Mouse (Mus musculus) ES-Bruce4 (cell line): ENCODE measurements around the gene Tubb2b. TPM values are rescaled to one million over a fixed set of nuclear protein-coding genes. Genes with fewer than 3 reads are reported as not detected.
A peak's percentile ranks its signal among the peaks of the same experiment; 100 is the strongest.

Experiments used
- H3K27ac ChIP-seq: 2 replicates; pipeline ENCODE4 v1.5.1; 2012; ENCODE audit warnings: low read length, inconsistent platforms; ENCODE audit not compliant: insufficient read depth
- H3K27me3 ChIP-seq: 2 replicates; pipeline ENCODE4 v1.6.1; 2012; ENCODE audit warnings: mild to moderate bottlenecking, low read length, inconsistent platforms; ENCODE audit not compliant: control insufficient read depth, poor library complexity, insufficient read depth, severe bottlenecking
- H3K36me3 ChIP-seq: 2 replicates; pipeline ENCODE4 v1.6.1; 2012; ENCODE audit warnings: inconsistent platforms, mild to moderate bottlenecking, low read length, moderate library complexity; ENCODE audit not compliant: control insufficient read depth, poor library complexity, insufficient read depth, severe bottlenecking
- H3K4me1 ChIP-seq: one replicate; pipeline ENCODE4 v1.8.1; 2011; ENCODE audit warnings: low read length; ENCODE audit not compliant: control insufficient read depth, insufficient read depth
- H3K4me3 ChIP-seq: 2 replicates; pipeline ENCODE4 v1.5.1; 2011; ENCODE audit warnings: low read depth, mild to moderate bottlenecking, low read length
- H3K9ac ChIP-seq: 2 replicates; pipeline ENCODE4 v1.6.1; 2012; ENCODE audit warnings: low read depth, mild to moderate bottlenecking, inconsistent platforms; ENCODE audit not compliant: poor library complexity, severe bottlenecking
- H3K9me3 ChIP-seq: replicated peaks from 2 replicates; pipeline ENCODE4 v1.6.1; 2012; ENCODE audit warnings: mild to moderate bottlenecking, low read length, inconsistent platforms; ENCODE audit not compliant: control insufficient read depth, poor library complexity, insufficient read depth, severe bottlenecking
- CTCF ChIP-seq: IDR thresholded peaks from one replicate; pipeline ENCODE4 v1.8.1; 2011; ENCODE audit warnings: low read depth, low read length
- EP300 ChIP-seq: IDR thresholded peaks from 2 replicates; pipeline ENCODE4 v1.6.1; 2011; ENCODE audit warnings: low read depth, low read length; ENCODE audit not compliant: insufficient read depth
- POLR2A ChIP-seq: IDR thresholded peaks from one replicate; pipeline ENCODE4 v1.8.1; 2011; ENCODE audit warnings: low read length; ENCODE audit not compliant: insufficient read depth
- polyA plus RNA-seq: library from polyadenylated mRNA; stranded (reverse); fragments of >200 nt; gene quantifications from 2 replicates; pipeline ENCODE4 v1.2.4, GENCODE M21; 2011; ENCODE audit warnings: low read depth; ENCODE audit not compliant: missing spikeins, insufficient read depth, insufficient read length

Gene Tubb2b
- polyA plus RNA-seq, 1 experiment, result 229 TPM

DNA sequence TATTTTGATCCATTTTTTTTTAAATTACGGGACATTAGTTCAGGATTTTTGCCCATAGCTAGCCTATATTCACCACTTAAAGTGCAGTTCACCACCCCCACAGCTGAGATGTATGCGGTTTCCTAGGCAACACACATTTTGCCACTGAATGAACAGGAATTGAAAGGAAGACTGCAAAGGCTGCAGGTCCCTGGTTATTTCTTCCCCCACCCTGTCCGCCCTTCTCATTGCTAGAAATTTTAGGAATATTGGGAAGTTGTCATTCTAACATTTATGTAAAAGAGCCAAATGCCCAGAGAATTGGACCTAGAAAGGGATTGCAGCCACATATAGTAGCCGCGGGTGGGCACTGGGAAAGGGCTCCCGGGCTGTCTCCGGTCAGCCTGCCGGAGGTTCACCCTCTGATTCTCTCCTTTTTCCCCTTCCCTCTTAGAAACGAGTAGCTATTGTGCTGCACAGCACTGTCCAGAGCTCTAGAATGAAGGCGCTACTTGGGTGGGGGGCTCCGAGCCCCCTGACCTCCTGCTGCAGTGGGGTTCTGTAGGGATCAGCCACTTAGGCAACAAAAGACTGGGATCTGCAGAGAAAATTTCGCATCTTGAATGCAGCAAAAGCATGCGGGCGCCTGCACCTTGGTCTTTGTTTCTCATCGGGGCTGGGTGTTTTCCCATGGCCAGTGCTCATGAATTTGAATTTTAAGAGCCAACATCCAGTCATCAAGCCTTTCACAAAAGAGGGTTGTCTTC is 3.2 kb upstream of the Tubb2b start:
- no peak overlapping the region for H3K4me3 ChIP-seq
- peaks cover 2% of the 10 kb centered on the region for H3K4me1 ChIP-seq
- H3K9me3 ChIP-seq, result no peaks in the 10 kb centered on the region
- H3K27me3 ChIP-seq, result no peaks in the 10 kb centered on the region
- H3K27ac ChIP-seq, result no peak overlapping the region
- no peak for TF ChIP-seq POLR2A
- TF ChIP-seq CTCF, result no peak
- TF ChIP-seq EP300, result no peak
- peaks cover 5% of the 10 kb centered on the region for H3K36me3 ChIP-seq
- peak overlapping the region; percentile 24; the same call in 1 of the 2 replicates for H3K9ac ChIP-seq

- no peak overlapping the region for H3K9ac ChIP-seq
- no peaks in the 10 kb centered on the region for H3K27me3 ChIP-seq
- H3K36me3 ChIP-seq, result peaks cover 5% of the 10 kb centered on the region
- H3K4me3 ChIP-seq, result no peak overlapping the region
- H3K9me3 ChIP-seq, result no peaks in the 10 kb centered on the region
- no peak for TF ChIP-seq CTCF
- no peak for TF ChIP-seq EP300
- TF ChIP-seq POLR2A, result no peak
- H3K27ac ChIP-seq, result no peak overlapping the region
- H3K4me1 ChIP-seq, result peaks cover 2% of the 10 kb centered on the region
These were observed 2.6 kb upstream of the Tubb2b start for GRCm38 (mm10) chr13:34132875-34133274.

DNA sequence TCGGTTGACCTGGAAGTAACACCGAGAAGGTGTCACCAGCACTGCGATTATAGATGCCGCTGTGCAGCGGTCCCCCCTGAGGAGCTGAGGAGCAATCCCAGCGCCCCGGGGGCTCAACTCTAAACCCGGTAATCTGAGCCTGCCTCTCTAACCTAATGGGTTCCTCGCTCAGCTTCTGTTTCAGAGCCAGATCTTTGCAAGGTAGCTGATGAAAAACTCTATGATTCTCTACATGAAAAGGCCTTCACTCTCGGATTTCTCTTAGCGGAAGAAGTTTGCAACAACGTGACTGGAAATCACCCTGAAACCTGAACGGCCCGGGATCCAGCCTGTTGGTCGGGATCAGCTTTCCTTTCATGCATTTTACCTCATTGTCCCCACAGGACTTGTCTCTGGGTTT is 2.0 kb upstream of the Tubb2b start:
- no peaks in the 10 kb centered on the region for H3K9me3 ChIP-seq
- TF ChIP-seq POLR2A (no peak), EP300 (no peak), CTCF (no peak)
- H3K9ac ChIP-seq, result peak overlapping the region; percentile 40; the same call in 1 of the 2 replicates
- peak overlapping the region; percentile 19 for H3K4me3 ChIP-seq
- peaks cover 2% of the 10 kb centered on the region for H3K4me1 ChIP-seq
- peak overlapping the region; percentile 77; the same call in 1 of the 2 replicates for H3K27ac ChIP-seq
- peaks cover 5% of the 10 kb centered on the region for H3K36me3 ChIP-seq
- no peaks in the 10 kb centered on the region for H3K27me3 ChIP-seq

DNA sequence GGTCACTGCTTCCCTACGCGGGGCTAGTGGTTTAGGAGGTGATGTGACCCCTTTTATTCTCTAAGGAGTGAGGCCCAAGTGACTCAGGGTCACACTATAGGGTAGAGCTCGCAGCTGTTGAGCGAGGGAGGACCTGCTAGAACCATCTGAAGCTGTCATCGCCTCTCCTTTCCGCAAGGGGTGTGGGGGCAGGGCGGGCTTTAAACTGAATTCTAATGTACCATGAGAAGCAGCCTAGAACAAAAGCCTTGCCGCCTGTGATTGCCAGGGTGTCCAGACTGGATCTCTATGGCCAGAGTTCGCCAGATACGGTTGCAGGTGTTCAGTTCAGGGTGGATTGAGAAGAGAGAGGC is 1.4 kb upstream of the Tubb2b start:
- Histone ChIP-seq H3K27me3 (no peaks in the 10 kb centered on the region), H3K9ac (no peak overlapping the region), H3K4me1 (peaks cover 2% of the 10 kb centered on the region), H3K36me3 (peaks cover 5% of the 10 kb centered on the region), H3K4me3 (peak overlapping the region; percentile 77), H3K27ac (peak overlapping the region; percentile 77), H3K9me3 (no peaks in the 10 kb centered on the region)
- TF ChIP-seq CTCF (no peak), EP300 (peak; percentile 53; the same call in 1 of the 2 replicates)

GRCm38 (mm10) chr13:34131011-34131707 is 893 bp upstream of the Tubb2b start:
- H3K9me3 ChIP-seq, result no peaks in the 10 kb centered on the region
- peaks cover 2% of the 10 kb centered on the region for H3K4me1 ChIP-seq
- no peaks in the 10 kb centered on the region for H3K27me3 ChIP-seq
- H3K9ac ChIP-seq, result no peak overlapping the region
- H3K36me3 ChIP-seq, result peaks cover 9% of the 10 kb centered on the region
- TF ChIP-seq EP300 (peak; percentile 82), CTCF (no peak)
- H3K27ac ChIP-seq, result peak overlapping the region; percentile 77
- H3K4me3 ChIP-seq, result peak overlapping the region; percentile 77

- Histone ChIP-seq H3K4me1 (peaks cover 2% of the 10 kb centered on the region), H3K9ac (peak overlapping the region; percentile 24), H3K27me3 (no peaks in the 10 kb centered on the region), H3K36me3 (peaks cover 22% of the 10 kb centered on the region), H3K27ac (peak overlapping the region; percentile 79), H3K4me3 (peak overlapping the region; percentile 77), H3K9me3 (no peaks in the 10 kb centered on the region)
- TF ChIP-seq CTCF, result no peak
- peak; percentile 15 for TF ChIP-seq POLR2A
- peak; percentile 55 for TF ChIP-seq EP300
These were observed 611 bp downstream of the Tubb2b start for GRCm38 (mm10) chr13:34129485-34130225.
